Mouse (Mus musculus): ENCODE measurements around the gene Nfib. TPM values are rescaled to one million over a fixed set of nuclear protein-coding genes. Genes with fewer than 3 reads are reported as not detected.

Gene Nfib
- polyA plus RNA-seq, 1 experiment from 2014 or later = 52.1 TPM

- Histone ChIP-seq H3K4me3 (ENCODE audit: low read depth, low read length) (no peak overlapping the region), H3K27ac (ENCODE audit: low read length) (peak overlapping the region; percentile 1; the same call in 1 of the 2 replicates), H3K4me2 (replicated peaks; ENCODE audit: low read depth, low read length) (no peak overlapping the region), H3K9ac (replicated peaks; ENCODE audit: low read depth) (no peak overlapping the region), H3K27me3 (replicated peaks; ENCODE audit: insufficient read depth, low read length) (no peaks in the 10 kb centered on the region), H3K36me3 (ENCODE audit: insufficient read depth, low read length) (no peaks in the 10 kb centered on the region), H3K9me3 (ENCODE audit: low read length) (no peaks in the 10 kb centered on the region), H3K4me1 (ENCODE audit: insufficient read depth, low read depth, low read length) (peaks cover 5% of the 10 kb centered on the region; the same call in 1 of the 2 replicates)
- ATAC-seq (no peak), DNase-seq (ENCODE audit: low spot score) (peak; percentile 37)
- TF ChIP-seq EP300 (IDR thresholded peaks at IDR 0.05) (no peak), CTCF (IDR thresholded peaks at IDR 0.05) (no peak)
- WGBS = 46% methylated on average over 4 of the region's 4 CpGs
Measured at GRCm38 (mm10) chr4:82364696-82365385, 340.7 kb downstream of the Nfib start.

DNA sequence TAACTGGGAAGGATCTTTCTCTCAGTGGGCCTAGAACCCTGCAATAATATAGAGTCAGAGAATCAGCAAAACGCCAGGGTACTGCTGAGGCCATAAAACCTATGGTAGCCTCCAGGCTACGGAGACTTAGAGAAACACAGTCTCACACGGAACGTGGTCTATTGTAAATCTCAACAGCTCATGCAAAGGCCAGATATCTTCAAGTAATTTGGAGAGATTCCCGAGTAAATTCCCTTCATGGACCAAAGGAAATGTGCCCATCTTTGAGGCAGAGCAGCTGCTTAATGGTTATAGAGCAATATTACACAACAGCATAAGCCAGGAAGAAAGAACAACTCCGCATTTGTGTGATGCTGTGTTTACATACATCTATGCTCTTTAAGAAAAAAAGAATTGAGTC, 341.6 kb downstream of the Nfib start:
- Histone ChIP-seq H3K4me2 (replicated peaks; ENCODE audit: low read depth, low read length) (no peak overlapping the region), H3K4me3 (ENCODE audit: low read depth, low read length) (no peak overlapping the region), H3K4me1 (ENCODE audit: insufficient read depth, low read depth, low read length) (no peaks in the 10 kb centered on the region; the same call in 1 of the 2 replicates), H3K36me3 (ENCODE audit: insufficient read depth, low read length) (no peaks in the 10 kb centered on the region), H3K9ac (replicated peaks; ENCODE audit: low read depth) (no peak overlapping the region), H3K27me3 (replicated peaks; ENCODE audit: insufficient read depth, low read length) (no peaks in the 10 kb centered on the region), H3K9me3 (ENCODE audit: low read length) (no peaks in the 10 kb centered on the region), H3K27ac (ENCODE audit: low read length) (peak overlapping the region; percentile 20; the same call in 1 of the 2 replicates)
- 50% methylated on average over 6 of the region's 6 CpGs for WGBS
- DNase-seq (ENCODE audit: low spot score) = peak; percentile 54
- no peak for ATAC-seq
- TF ChIP-seq EP300 (IDR thresholded peaks at IDR 0.05) (no peak), CTCF (IDR thresholded peaks at IDR 0.05) (no peak)

GRCm38 (mm10) chr4:82362294-82362693, 343.3 kb downstream of the Nfib start:
- no peak for TF ChIP-seq EP300 (IDR thresholded peaks at IDR 0.05)
- no peak for TF ChIP-seq CTCF (IDR thresholded peaks at IDR 0.05)
- Histone ChIP-seq H3K27me3 (replicated peaks; ENCODE audit: insufficient read depth, low read length) (no peaks in the 10 kb centered on the region), H3K27ac (ENCODE audit: low read length) (no peak overlapping the region), H3K4me2 (replicated peaks; ENCODE audit: low read depth, low read length) (no peak overlapping the region), H3K9ac (replicated peaks; ENCODE audit: low read depth) (no peak overlapping the region), H3K4me1 (ENCODE audit: insufficient read depth, low read depth, low read length) (no peaks in the 10 kb centered on the region; the same call in 1 of the 2 replicates), H3K4me3 (ENCODE audit: low read depth, low read length) (no peak overlapping the region), H3K9me3 (ENCODE audit: low read length) (no peaks in the 10 kb centered on the region), H3K36me3 (ENCODE audit: insufficient read depth, low read length) (no peaks in the 10 kb centered on the region)
- ATAC-seq (peak; percentile 74), DNase-seq (ENCODE audit: low spot score) (peak; percentile 57)
- WGBS = 42% methylated on average over 3 of the region's 3 CpGs

GRCm38 (mm10) chr4:82360081-82360511, 345.5 kb downstream of the Nfib start:
- Histone ChIP-seq H3K4me3 (ENCODE audit: low read depth, low read length) (no peak overlapping the region), H3K27ac (ENCODE audit: low read length) (no peak overlapping the region), H3K27me3 (replicated peaks; ENCODE audit: insufficient read depth, low read length) (no peaks in the 10 kb centered on the region), H3K4me1 (ENCODE audit: insufficient read depth, low read depth, low read length) (no peaks in the 10 kb centered on the region; the same call in 1 of the 2 replicates), H3K4me2 (replicated peaks; ENCODE audit: low read depth, low read length) (no peak overlapping the region), H3K9ac (replicated peaks; ENCODE audit: low read depth) (no peak overlapping the region), H3K36me3 (ENCODE audit: insufficient read depth, low read length) (no peaks in the 10 kb centered on the region), H3K9me3 (ENCODE audit: low read length) (no peaks in the 10 kb centered on the region)
- ATAC-seq (no peak), DNase-seq (ENCODE audit: low spot score) (no peak)
- WGBS = 76% methylated on average over 4 of the region's 4 CpGs
- TF ChIP-seq CTCF (IDR thresholded peaks at IDR 0.05) = no peak
- TF ChIP-seq EP300 (IDR thresholded peaks at IDR 0.05) = no peak

DNA sequence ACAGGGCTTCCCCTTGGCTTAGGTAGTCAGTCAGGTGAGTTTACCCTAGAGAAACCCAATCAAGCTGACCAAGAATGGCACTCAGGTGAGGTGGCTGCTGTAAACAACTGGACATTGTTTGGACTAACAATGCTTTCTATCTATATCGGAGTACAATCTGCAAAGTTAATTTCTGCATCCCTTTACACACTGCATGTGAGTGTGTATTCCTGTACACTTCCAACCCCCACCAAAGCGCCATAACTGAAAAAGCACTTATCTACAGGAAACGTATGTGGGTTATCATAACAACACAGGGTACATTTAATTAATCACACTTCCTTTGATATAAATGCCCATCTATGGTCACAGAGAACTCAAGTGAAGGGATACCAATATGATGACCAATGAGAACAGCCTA, 346.4 kb downstream of the Nfib start:
- Histone ChIP-seq H3K27ac (ENCODE audit: low read length) (0 out of 2 replicates have a peak overlapping the region, but pooled peaks have one; percentile 35), H3K9ac (replicated peaks; ENCODE audit: low read depth) (no peak overlapping the region), H3K36me3 (ENCODE audit: insufficient read depth, low read length) (no peaks in the 10 kb centered on the region), H3K4me2 (replicated peaks; ENCODE audit: low read depth, low read length) (no peak overlapping the region), H3K4me1 (ENCODE audit: insufficient read depth, low read depth, low read length) (no peaks in the 10 kb centered on the region; the same call in 1 of the 2 replicates), H3K27me3 (replicated peaks; ENCODE audit: insufficient read depth, low read length) (no peaks in the 10 kb centered on the region), H3K4me3 (ENCODE audit: low read depth, low read length) (no peak overlapping the region), H3K9me3 (ENCODE audit: low read length) (no peaks in the 10 kb centered on the region)
- TF ChIP-seq CTCF (IDR thresholded peaks at IDR 0.05) (no peak), EP300 (IDR thresholded peaks at IDR 0.05) (peak; percentile 99)
- WGBS = 53% methylated on average over 3 of the region's 3 CpGs
- peak; percentile 69 for DNase-seq (ENCODE audit: low spot score)
- ATAC-seq = peak; percentile 77

DNA sequence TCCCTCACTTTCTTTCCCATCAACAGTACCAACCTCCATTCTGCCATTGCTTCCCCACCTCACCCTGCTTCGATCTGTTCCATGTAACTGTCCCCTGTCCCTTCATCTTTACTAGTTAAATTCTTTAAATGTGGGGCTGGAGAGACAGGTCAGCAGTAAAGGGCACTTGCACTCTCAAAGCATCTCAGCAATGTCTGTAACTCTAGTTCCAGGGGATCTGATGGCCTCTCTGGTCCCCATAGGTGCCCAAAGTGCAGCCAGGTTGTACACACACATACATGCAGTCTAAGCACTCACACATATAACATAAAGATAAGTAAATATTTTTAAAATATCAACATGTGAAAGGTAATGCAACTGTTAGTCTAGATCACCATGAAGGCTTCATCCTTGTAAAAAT, 356.5 kb downstream of the Nfib start:
- H3K27me3 ChIP-seq (replicated peaks; ENCODE audit: insufficient read depth, low read length) = no peaks in the 10 kb centered on the region
- H3K27ac ChIP-seq (ENCODE audit: low read length) = no peak overlapping the region
- H3K9me3 ChIP-seq (ENCODE audit: low read length) = no peaks in the 10 kb centered on the region

More for the DNA sequence above, 356.5 kb downstream of the Nfib start:
- 88% methylated on average over 1 of the region's 1 CpGs for WGBS
- ATAC-seq (no peak), DNase-seq (ENCODE audit: low spot score) (no peak)
- H3K4me1 ChIP-seq (ENCODE audit: insufficient read depth, low read depth, low read length) = peaks cover 3% of the 10 kb centered on the region; the same call in 1 of the 2 replicates
- no peak overlapping the region for H3K4me3 ChIP-seq (ENCODE audit: low read depth, low read length)
- H3K36me3 ChIP-seq (ENCODE audit: insufficient read depth, low read length) = no peaks in the 10 kb centered on the region
- H3K4me2 ChIP-seq (replicated peaks; ENCODE audit: low read depth, low read length) = no peak overlapping the region
- no peak overlapping the region for H3K9ac ChIP-seq (replicated peaks; ENCODE audit: low read depth)
- TF ChIP-seq EP300 (IDR thresholded peaks at IDR 0.05) (no peak), CTCF (IDR thresholded peaks at IDR 0.05) (no peak)

Data from lung, postnatal 0 days (tissue).